Mouse (Mus musculus) CH12.LX (cell line): Measurements from ENCODE around the gene Camta1. TPM values are rescaled to one million over a fixed set of nuclear protein-coding genes. Genes with fewer than 3 reads are reported as not detected.
A peak's percentile ranks its signal among the peaks of the same experiment; 100 is the strongest.

Experiments used
- DNase-seq: peaks from one replicate; pipeline ENCODE4 v3.0.0-alpha.2; 2013; ENCODE audit errors: extremely low read depth
- H3K27ac ChIP-seq: 2 replicates; pipeline ENCODE4 v1.5.1; 2012; ENCODE audit warnings: low read depth, mild to moderate bottlenecking, control low read depth, moderate library complexity; ENCODE audit not compliant: insufficient read depth
- H3K27me3 ChIP-seq: replicated peaks from 2 replicates; pipeline ENCODE3; 2012; ENCODE audit warnings: inconsistent platforms
- H3K36me3 ChIP-seq, 2 experiments: replicated peaks in 1 of 2; 2 replicates each; pipeline versions ENCODE3 to v1.6.1; 2012; ENCODE audit warnings: inconsistent platforms in 1 of 2, low read length in 1 of 2, mild to moderate bottlenecking in 1 of 2, mixed read lengths in 1 of 2, moderate library complexity in 1 of 2; ENCODE audit not compliant: control insufficient read depth in 1 of 2, insufficient read depth in 1 of 2
- H3K4me1 ChIP-seq, 2 experiments: 2 replicates each; pipeline ENCODE4 v1.6.1; 2012; ENCODE audit warnings: inconsistent platforms in 1 of 2, moderate library complexity in 1 of 2; ENCODE audit not compliant: insufficient read depth in 2 of 2, control insufficient read depth in 1 of 2
- H3K4me2 ChIP-seq: 2 replicates; pipeline ENCODE4 v1.6.1; 2012; ENCODE audit warnings: low read depth, mild to moderate bottlenecking, control low read depth; ENCODE audit not compliant: poor library complexity, insufficient read depth, severe bottlenecking
- H3K4me3 ChIP-seq, 3 experiments: fragments of 150-350 bp in 1 of 3; sonication (generic) in 1 of 3; replicated peaks in 1 of 3; 2 replicates each; pipeline versions ENCODE3 to v1.5.1; 2011 to 2012; ENCODE audit warnings: low read depth in 2 of 3, low read length in 2 of 3, mild to moderate bottlenecking in 2 of 3, moderate library complexity in 2 of 3, control low read depth in 1 of 3, improper control_type of control experiment in 1 of 3, inconsistent platforms in 1 of 3, mixed read lengths in 1 of 3; ENCODE audit not compliant: poor library complexity in 1 of 3
- H3K79me2 ChIP-seq: replicated peaks from 2 replicates; pipeline ENCODE4 v1.6.1; 2012; ENCODE audit warnings: mild to moderate bottlenecking, moderate library complexity; ENCODE audit not compliant: control insufficient read depth, poor library complexity, insufficient read depth, severe bottlenecking; ENCODE audit errors: extremely low read depth
- H3K9ac ChIP-seq: 2 replicates; pipeline ENCODE4 v1.6.1; 2012; ENCODE audit warnings: low read depth, mild to moderate bottlenecking, control low read depth, moderate library complexity; ENCODE audit not compliant: insufficient read depth
- H3K9me3 ChIP-seq: replicated peaks from 2 replicates; pipeline ENCODE3; 2012; ENCODE audit warnings: low read length, inconsistent platforms, mixed read lengths
- CHD1 ChIP-seq: IDR thresholded peaks from 2 replicates; pipeline ENCODE4 v1.6.1; 2012; ENCODE audit warnings: low read depth, low read length, improper control_type of control experiment, inconsistent platforms
- CTCF ChIP-seq, 2 experiments: IDR thresholded peaks in 1 of 2; conservative IDR thresholded peaks in 1 of 2; 2 replicates each; pipeline ENCODE4 v1.5.1; 2011 to 2012; ENCODE audit warnings: low read depth in 2 of 2, low read length in 2 of 2, improper control_type of control experiment in 1 of 2, inconsistent platforms in 1 of 2, mild to moderate bottlenecking in 1 of 2, moderate library complexity in 1 of 2
- ETS1 ChIP-seq: conservative IDR thresholded peaks from 2 replicates; pipeline ENCODE4 v1.6.1; 2012; ENCODE audit warnings: low read depth, mild to moderate bottlenecking, inconsistent platforms, low read length, improper control_type of control experiment, moderate library complexity
- MAFK ChIP-seq: IDR thresholded peaks from 2 replicates; pipeline ENCODE4 v1.6.1; 2011; ENCODE audit warnings: low read length, improper control_type of control experiment; ENCODE audit not compliant: insufficient replicate concordance
- MAX ChIP-seq: IDR thresholded peaks from 2 replicates; pipeline ENCODE4 v1.6.1; 2011; ENCODE audit warnings: low read length, improper control_type of control experiment
- MYC ChIP-seq: IDR thresholded peaks from 2 replicates; pipeline ENCODE4 v1.6.1; 2011; ENCODE audit warnings: low read depth, mild to moderate bottlenecking, improper control_type of control experiment, low read length
- NELFE ChIP-seq: IDR thresholded peaks from 2 replicates; pipeline ENCODE4 v1.6.1; 2011; ENCODE audit warnings: low read depth, low read length, improper control_type of control experiment
- NRF1 ChIP-seq: IDR thresholded peaks from 2 replicates; pipeline ENCODE4 v1.6.1; 2014; ENCODE audit warnings: low read depth, mild to moderate bottlenecking, inconsistent platforms, low read length, improper control_type of control experiment, moderate library complexity
- RAD21 ChIP-seq: IDR thresholded peaks from 2 replicates; pipeline ENCODE4 v1.6.1; 2011; ENCODE audit warnings: low read depth, mild to moderate bottlenecking, low read length, improper control_type of control experiment, moderate library complexity
- SMC3 ChIP-seq: IDR thresholded peaks from 2 replicates; pipeline ENCODE4 v1.6.1; 2011; ENCODE audit warnings: low read depth, low read length, improper control_type of control experiment
- dilution Hi-C: fragments of 300-500 bp; cut with MboI; formaldehyde crosslinking; loops from 2 replicates; pipeline ENCODE4 v1.14.3; 2020; ENCODE audit warnings: low sequenced_read_pairs; ENCODE audit not compliant: extremely low pct_unique_long_range_greater_than_20kb, extremely low pct_ligation_motif_present
- in situ Hi-C: fragments of 300-500 bp; cut with MboI; formaldehyde crosslinking; loops from 3 replicates; pipeline ENCODE4 v1.14.3; 2019; ENCODE audit warnings: low sequenced_read_pairs, low pct_ligation_motif_present, low pct_unique_long_range_greater_than_20kb, mixed read lengths
- polyA plus RNA-seq: library from polyadenylated mRNA; unstranded; fragments of >175 nt; gene quantifications from 2 replicates; pipeline ENCODE4 v1.2.1, GENCODE M21; 2012; ENCODE audit warnings: low read depth; ENCODE audit not compliant: insufficient read length
- total RNA-seq, 2 experiments: library from RNA; depleted of rRNA; stranded (reverse); fragments of 300-350 nt in 1 of 2; fragments of >200 nt in 1 of 2; gene quantifications; 2 replicates each; pipeline ENCODE4 v1.2.3; 2012 to 2014

Gene Camta1
- total and polyA plus RNA-seq, 3 experiments, result 9.9 to 32.5 (median 15.3) TPM

DNA sequence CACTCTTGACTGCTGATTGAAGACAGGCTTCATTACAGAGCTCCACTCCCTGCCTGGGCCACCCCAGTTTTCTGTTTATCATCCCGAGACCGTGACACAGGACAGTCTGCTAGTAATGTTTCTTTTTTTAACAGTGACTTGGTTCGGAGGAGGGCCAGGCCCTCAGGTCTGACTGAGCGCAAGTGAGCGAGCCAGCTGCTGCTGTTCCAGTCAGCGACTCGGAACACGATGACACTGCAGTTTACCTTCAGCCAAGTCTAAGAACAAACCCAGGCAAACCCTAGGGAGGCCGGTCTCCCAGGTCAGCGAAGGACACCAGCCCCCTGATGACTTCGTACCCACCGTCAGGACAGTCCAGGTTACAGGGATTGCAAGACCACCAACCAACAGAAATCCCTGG, 959.6 kb downstream of the Camta1 start:
- Histone ChIP-seq H3K9me3 (no peaks in the 10 kb centered on the region), H3K9ac (no peak overlapping the region), H3K4me2 (no peak overlapping the region), H3K4me3 (no peak overlapping the region), H3K36me3 (peaks cover 80 to 91% of the 10 kb centered on the region in 2 experiments), H3K79me2 (0 out of 2 replicates have a peak, but pooled peaks cover 2% of the 10 kb centered on the region), H3K4me1 (peaks cover 3 to 50% of the 10 kb centered on the region in 2 experiments; a peak in 2 of 4 replicates), H3K27ac (peak overlapping the region; percentile 54), H3K27me3 (no peaks in the 10 kb centered on the region)
- DNase-seq, result peak; percentile 47
- in situ Hi-C loops, result no loop called here
- dilution Hi-C loops, result no loop called here
- TF ChIP-seq ETS1 (0 out of 2 replicates have a peak, but pooled peaks have one; percentile 9), MAX (no peak)

DNA sequence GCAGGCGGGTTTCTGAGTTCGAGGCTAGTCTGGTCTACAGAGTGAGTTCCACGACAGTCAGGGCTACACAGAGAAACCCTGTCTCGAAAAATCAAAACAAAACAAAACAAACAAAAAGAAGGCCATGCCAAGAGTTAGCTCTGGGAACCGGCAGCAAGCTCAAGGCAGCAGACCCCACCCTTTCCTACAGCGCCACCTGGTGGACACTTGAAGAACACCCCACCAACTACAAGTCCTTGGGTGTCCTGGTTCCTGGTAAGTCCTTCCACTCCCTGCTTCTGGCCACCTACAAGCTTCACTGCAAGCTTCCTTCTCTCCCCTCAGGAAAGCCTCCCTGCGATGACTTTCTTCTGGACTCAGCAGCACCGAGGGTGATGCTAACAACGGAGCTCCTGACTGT, 960.0 kb downstream of the Camta1 start:
- TF ChIP-seq NRF1 (no peak), MAFK (no peak), CHD1 (no peak), SMC3 (peak; percentile 47), RAD21 (peak; percentile 38), CTCF (conservative IDR thresholded peaks at IDR 0.05 in 1 of 2, IDR thresholded peaks at IDR 0.05 in 1 of 2; ENCODE audit: low read depth in 2 of 2, low read length in 2 of 2) (peak; percentile 74 to 92)
- Histone ChIP-seq H3K36me3 (peaks cover 81 to 91% of the 10 kb centered on the region in 2 experiments), H3K9ac (no peak overlapping the region), H3K9me3 (no peaks in the 10 kb centered on the region), H3K27ac (peak overlapping the region; percentile 54; the same call in 1 of the 2 replicates), H3K4me3 (no peak overlapping the region), H3K4me2 (no peak overlapping the region), H3K79me2 (no peaks in the 10 kb centered on the region), H3K27me3 (no peaks in the 10 kb centered on the region), H3K4me1 (peaks cover 3 to 46% of the 10 kb centered on the region in 2 experiments; a peak in 2 of 4 replicates)
- in situ Hi-C loops (no loop called here), dilution Hi-C loops (no loop called here)
- peak; percentile 76 for DNase-seq

DNA sequence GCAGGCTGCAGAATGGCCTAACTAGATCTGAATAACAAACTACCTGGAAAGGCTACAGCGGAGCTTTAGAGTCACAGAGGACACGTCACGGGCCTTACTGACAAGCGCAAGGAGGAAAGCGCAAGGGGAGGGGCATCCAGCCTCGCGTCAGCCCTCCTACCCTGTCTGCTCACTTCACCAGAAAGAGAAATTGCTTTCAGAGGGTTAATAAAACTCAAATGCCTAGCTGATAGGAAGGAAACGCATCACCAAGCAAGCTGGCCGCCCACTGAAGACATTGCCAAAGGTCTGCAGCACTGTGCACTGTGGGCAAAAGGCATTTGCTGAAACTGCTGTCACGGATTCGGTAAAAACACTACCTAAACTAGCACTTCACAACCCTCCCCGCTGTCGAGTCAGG, 961.2 kb downstream of the Camta1 start:
- in situ Hi-C loops (no loop called here), dilution Hi-C loops (no loop called here)
- Histone ChIP-seq H3K4me1 (peaks cover 3 to 45% of the 10 kb centered on the region in 2 experiments; a peak in 2 of 4 replicates), H3K27me3 (no peaks in the 10 kb centered on the region), H3K9me3 (no peaks in the 10 kb centered on the region), H3K4me2 (no peak overlapping the region), H3K36me3 (peaks cover 85 to 94% of the 10 kb centered on the region in 2 experiments), H3K4me3 (no peak overlapping the region), H3K79me2 (no peaks in the 10 kb centered on the region), H3K9ac (no peak overlapping the region), H3K27ac (no peak overlapping the region)
- no peak for DNase-seq
- TF ChIP-seq MYC (no peak), NELFE (no peak)
